Comparison of ENCODE assay signal across 21 mouse cellular contexts in genomic region chr15:56498774-56499173, GRCm38 (mm10).
DNase-seq lines count a peak whose midpoint lies in the region; ATAC-seq and TF ChIP-seq lines count a peak whose summit lies in the region.
"Had no signal": no experiment of that assay in that cellular context is flagged by ENCODE, and none has a peak within 500 bp of the region (broad histone marks: within the 10 kb centered on the region; RNA-seq: fewer than 3 reads in every experiment).

No protein-coding gene starts in this region.

- 0 out of 2 replicates have a peak, but pooled peaks have one; percentile 31 for ATAC-seq in frontal cortex, adult (ENCODE audit: low TSS enrichment)
- ATAC-seq: forebrain, postnatal 0 days; inflammation-experienced regulatory T-cells, adult 6 months; intestine, postnatal 0 days had no signal

- H3K79me3 ChIP-seq in C2C12 (ENCODE audit: low read depth) = no peaks in the 10 kb centered on the region

- no peak for DNase-seq in frontal cortex, postnatal 14 days (ENCODE audit: low spot score in 2 of 2)
- DNase-seq in 3T3-L1 (ENCODE audit: low read depth, low spot score) = peak; percentile 39
- DNase-seq in gonadal fat pad, adult 2 months (ENCODE audit: low read depth) = peak; percentile 23
- no peak for DNase-seq in layer of hippocampus, postnatal 10 days (ENCODE audit: low spot score in 2 of 2)
- DNase-seq: adrenal gland, adult 8-10 months; adrenal gland, postnatal 36 days; B cell, adult 2 months; cerebellum, adult 11 months; cerebellum, adult 9-10 months; embryo, embryonic 11 days; forebrain, postnatal 0 days; gastrocnemius, postnatal 14 days; kidney, adult 8-10 months had no signal

- no peaks in the 10 kb centered on the region for H3K27me3 ChIP-seq in C2C12 (ENCODE audit: control insufficient read depth, insufficient read depth, insufficient read length)
- H3K27me3 ChIP-seq: embryonic facial prominence, embryonic 12.5 days; forebrain, embryonic 12.5 days; heart, embryonic 12.5 days had no signal

- no peak overlapping the region for H3ac ChIP-seq in C2C12 (ENCODE audit: control insufficient read depth, insufficient read length, low read depth)

- TF ChIP-seq CTCF in C2C12 (IDR thresholded peaks at IDR 0.05; ENCODE audit: control insufficient read depth, insufficient read depth, insufficient read length) = no peak

- H3K79me2 ChIP-seq in C2C12 (ENCODE audit: control insufficient read depth, insufficient read depth) = no peaks in the 10 kb centered on the region

- H3K4me3 ChIP-seq in C2C12 (ENCODE audit: insufficient read depth, poor library complexity, severe bottlenecking) = no peak overlapping the region
- H3K4me3 ChIP-seq: embryonic facial prominence, embryonic 12.5 days; forebrain, embryonic 12.5 days; heart, embryonic 12.5 days; hindbrain, embryonic 10.5 days had no signal

- H3K36me3 ChIP-seq in C2C12 (ENCODE audit: control insufficient read depth, insufficient read depth) = no peaks in the 10 kb centered on the region
- H3K36me3 ChIP-seq: embryonic facial prominence, embryonic 12.5 days; forebrain, embryonic 12.5 days; heart, embryonic 12.5 days; hindbrain, embryonic 10.5 days had no signal

TF ChIP-seq in C2C12, 6 proteins besides CTCF, POLR2A, EP300 and RAD21:
- TF ChIP-seq MAX (IDR thresholded peaks at IDR 0.05) (no peak), CEBPB (IDR thresholded peaks at IDR 0.05; ENCODE audit: low read depth) (peak; percentile 51)
TF ChIP-seq in C2C12: peak in this region for 1.

Comparison
In these comparisons a context has a peak if more than half of its experiments do, and no peak if none do; other contexts are left out.
1. DNase-seq: peak in 3T3-L1 (single experiment) and gonadal fat pad, adult 2 months (single experiment); none in frontal cortex, postnatal 14 days (0 of 2) and layer of hippocampus, postnatal 10 days (0 of 2).